Mouse (Mus musculus) cerebellum, adult 18-20 months (tissue): Measurements from ENCODE around the gene Olfr3.

ENCODE experiments used
- DNase-seq, 2 experiments: peaks; one replicate each; pipeline ENCODE4 v3.0.0; 2021

Olfr3 gene

DNA sequence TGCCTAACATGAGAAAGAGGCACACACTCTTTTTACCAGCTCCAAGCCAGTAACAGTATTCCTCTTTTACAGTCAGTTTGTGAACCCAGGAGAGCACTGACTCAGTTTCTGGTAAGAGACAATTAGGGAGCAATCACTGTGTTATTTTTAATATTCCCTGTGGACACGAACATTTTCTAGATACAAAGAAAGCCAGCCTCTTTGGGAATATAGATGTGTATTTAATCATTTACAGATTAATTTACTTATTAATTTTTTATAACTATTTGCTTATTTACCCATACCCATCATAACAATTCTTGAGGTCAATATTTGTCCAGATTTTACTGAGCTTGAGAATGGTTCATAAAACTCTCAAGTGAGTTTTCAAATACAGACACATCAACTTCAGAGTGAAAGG lies at the start of gene Olfr3:
Gene Olfr3 (minus strand): TSS at position 101 of the 400 bp plus-strand sequence.
- no peak for DNase-seq

DNA sequence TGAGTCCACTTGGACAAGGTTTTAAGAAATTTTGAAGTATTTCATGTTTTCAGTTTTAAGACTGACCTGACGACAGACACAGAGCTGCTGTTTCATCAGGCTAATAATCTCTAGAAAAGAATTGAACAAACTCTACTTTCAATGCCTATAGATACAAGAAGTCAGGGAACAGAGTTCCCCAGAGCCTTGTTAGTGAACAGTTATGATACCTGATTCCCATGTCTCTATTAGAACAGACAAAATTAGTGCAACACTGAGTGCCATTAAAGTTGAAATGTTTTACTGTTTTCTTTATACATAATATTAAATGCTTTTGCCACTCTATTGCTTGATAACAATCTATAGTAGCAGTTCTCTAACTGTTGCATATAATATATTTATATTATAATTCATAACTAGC lies 45.7 kb upstream of the Olfr3 start, which contains the start of gene Olfr351:
Gene Olfr351 (minus strand): TSS at position 101 of the 400 bp plus-strand sequence.
- DNase-seq = no peak

DNA sequence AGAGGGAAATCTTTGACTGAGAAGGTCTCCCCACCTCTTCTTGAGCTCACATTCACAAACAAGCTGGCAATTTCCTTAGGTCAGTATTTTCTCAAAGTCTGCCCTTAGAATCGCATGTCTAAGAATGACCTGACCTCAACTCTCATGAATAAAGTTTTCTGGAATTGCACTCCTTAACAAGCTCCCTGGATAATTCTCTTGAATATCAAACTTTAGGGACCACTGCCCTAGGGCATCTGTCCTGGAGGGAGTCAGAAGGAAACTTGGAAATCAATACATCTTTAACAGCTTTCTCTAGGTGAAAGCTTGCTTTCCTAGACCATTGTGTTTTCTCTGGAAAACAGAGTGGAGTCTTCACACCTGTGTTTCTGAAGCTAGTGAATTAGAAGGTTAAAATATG lies 29.2 kb upstream of the Olfr3 start, which contains the start of gene Olfr350:
Gene Olfr350 (plus strand): TSS at position 301 of the 400 bp plus-strand sequence.
- no peak for DNase-seq

DNA sequence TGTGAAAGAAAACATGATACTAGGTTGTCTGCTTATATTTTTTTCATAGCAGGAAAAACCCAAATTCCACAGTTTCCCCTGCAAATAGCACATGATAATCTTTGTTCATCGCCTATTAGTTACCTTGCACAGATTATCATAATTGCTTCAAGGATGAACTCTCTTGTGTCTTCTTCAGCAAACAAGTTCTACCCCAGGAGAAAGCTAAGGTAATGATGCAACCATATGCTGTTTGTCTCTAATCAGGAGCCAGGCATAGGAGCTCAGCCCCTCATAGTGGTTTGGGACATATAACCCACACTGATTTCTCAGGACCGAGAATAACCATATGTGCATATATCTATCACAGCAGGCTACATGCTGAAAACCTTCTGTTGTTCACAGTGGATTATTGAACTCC lies 26.6 kb downstream of the Olfr3 start, which contains the start of gene Olfr50:
Gene Olfr50 (plus strand): TSS at position 301 of the 400 bp plus-strand sequence.
- DNase-seq = no peak

DNA sequence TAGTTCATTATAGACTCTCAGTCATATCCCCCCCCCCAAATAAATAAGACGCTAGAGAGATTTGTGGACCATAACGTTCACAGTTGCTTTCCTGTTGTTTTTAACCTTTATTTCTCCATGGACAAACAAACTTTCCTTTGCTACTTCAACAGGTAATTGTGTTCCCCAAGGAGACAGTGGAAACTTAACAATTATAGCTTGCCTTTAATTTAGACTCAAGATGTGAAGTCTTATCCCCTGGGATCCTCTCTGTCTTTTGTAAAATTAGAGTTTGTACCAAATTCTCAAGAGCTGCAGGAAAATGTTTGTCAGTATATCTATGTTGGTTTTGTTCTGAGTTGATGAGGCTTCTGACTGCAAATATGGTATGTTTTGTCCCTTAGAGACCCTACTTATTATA lies 32.9 kb downstream of the Olfr3 start, which contains the start of gene Olfr348:
Gene Olfr348 (plus strand): TSS at position 301 of the 400 bp plus-strand sequence.
- DNase-seq = no peak
